Mouse (Mus musculus) neural tube, embryonic 12.5 days (tissue): ENCODE results near the gene Slc12a8. TPM values are rescaled to one million over a fixed set of nuclear protein-coding genes. Genes with fewer than 3 reads are reported as not detected.

ENCODE experiments used
- ATAC-seq: fragments of 200-750 bp; cut with Nextera tagmentation; 2 replicates; pipeline ENCODE4 v1.8.0; 2017; ENCODE audit warnings: low read depth, mild to moderate bottlenecking, moderate TSS enrichment, moderate library complexity; ENCODE audit not compliant: low FRiP score
- H3K27ac ChIP-seq: fragments of 300-500 bp; sonication (generic); 2 replicates; pipeline ENCODE4 v1.5.1; 2016
- H3K27me3 ChIP-seq: fragments of 300-500 bp; sonication (generic); replicated peaks from 2 replicates; pipeline ENCODE4 v1.6.1; 2016; ENCODE audit warnings: mild to moderate bottlenecking
- H3K36me3 ChIP-seq: fragments of 300-500 bp; sonication (generic); 2 replicates; pipeline ENCODE4 v1.6.1; 2016; ENCODE audit warnings: mild to moderate bottlenecking
- H3K4me1 ChIP-seq: fragments of 300-500 bp; sonication (generic); 2 replicates; pipeline ENCODE4 v1.6.1; 2016
- H3K4me2 ChIP-seq: fragments of 300-500 bp; sonication (generic); replicated peaks from 2 replicates; pipeline ENCODE4 v1.6.1; 2016; ENCODE audit warnings: mild to moderate bottlenecking
- H3K4me3 ChIP-seq: fragments of 300-500 bp; sonication (generic); 2 replicates; pipeline ENCODE4 v1.5.1; 2016
- H3K9ac ChIP-seq: fragments of 300-500 bp; sonication (generic); 2 replicates; pipeline ENCODE4 v1.6.1; 2016; ENCODE audit warnings: mild to moderate bottlenecking
- H3K9me3 ChIP-seq: fragments of 300-500 bp; sonication (generic); 2 replicates; pipeline ENCODE4 v1.6.1; 2016; ENCODE audit warnings: mild to moderate bottlenecking
- WGBS: fragments of 180-500 bp; shearing (Covaris S2); methylation state at CpG from one replicate; pipeline ENCODE4 v1.1.7; 2016; 5-methylcytosine and 5-hydroxymethylcytosine counted together
- polyA plus RNA-seq: library from polyadenylated mRNA; unstranded; fragments of >200 nt; fragmentation: Nextera tagmentation; extraction: Ambion mirVana; gene quantifications from 2 replicates; pipeline ENCODE4 v1.2.1, GENCODE M21; 2016

Gene Slc12a8
- polyA plus RNA-seq, 1 experiment from 2014 or later = 0.58 TPM

DNA sequence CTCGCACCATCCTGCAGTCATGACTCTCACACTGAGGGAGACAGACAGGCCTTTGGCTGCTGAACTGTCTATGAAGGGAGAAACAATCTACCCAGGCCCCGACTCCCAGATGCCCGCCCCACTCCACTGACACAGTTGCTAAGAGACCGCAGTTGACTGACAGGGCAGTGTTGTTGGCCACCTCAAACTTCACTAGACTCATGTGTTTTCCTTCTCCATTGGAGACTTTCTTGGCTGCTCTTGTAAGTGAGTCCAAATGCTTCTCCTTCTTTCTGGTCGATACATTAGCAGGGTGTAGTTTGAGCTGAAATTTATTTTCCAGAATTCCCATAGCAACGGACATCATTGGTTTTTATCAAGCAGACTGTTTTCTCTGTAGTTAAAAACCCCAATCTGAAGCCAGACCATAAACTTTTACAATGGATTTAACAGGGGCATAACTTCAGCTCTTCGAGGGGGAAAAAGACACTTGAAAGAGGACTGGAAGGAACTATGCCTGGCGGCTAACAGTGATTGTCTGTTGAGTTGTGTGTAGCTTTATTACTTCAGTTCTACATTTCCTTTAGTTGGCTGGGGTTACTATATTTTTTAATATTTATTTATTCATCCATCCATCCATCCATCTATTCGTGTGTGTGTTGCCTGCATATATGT, 36.7 kb downstream of the Slc12a8 start:
- 48% methylated on average over 9 of the region's 9 CpGs for WGBS
- ATAC-seq = no peak
- no peak overlapping the region for H3K27ac ChIP-seq

DNA sequence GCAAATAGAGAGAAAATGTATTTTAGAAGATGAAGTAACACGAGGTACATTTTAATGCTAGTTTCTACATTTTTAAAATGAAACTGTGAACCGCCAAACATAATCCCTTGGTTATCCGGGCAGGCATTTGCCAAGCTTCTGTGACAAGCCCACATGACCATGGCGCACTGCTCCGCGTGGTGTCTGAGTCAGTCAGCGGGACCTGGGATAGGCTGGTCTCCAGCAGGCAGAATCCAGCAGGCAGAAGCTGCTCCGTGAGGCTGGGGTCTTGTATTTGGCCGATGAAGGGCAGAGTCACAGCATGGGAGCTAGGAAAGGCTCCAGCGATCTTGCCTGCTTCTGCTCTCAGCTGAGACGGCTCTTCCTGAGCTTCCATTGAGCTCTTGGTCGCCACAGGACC, 41.0 kb downstream of the Slc12a8 start:
- Histone ChIP-seq H3K27ac (no peak overlapping the region), H3K4me3 (no peak overlapping the region), H3K4me1 (peaks cover 21% of the 10 kb centered on the region), H3K9me3 (no peaks in the 10 kb centered on the region), H3K4me2 (no peak overlapping the region), H3K36me3 (no peaks in the 10 kb centered on the region), H3K27me3 (no peaks in the 10 kb centered on the region), H3K9ac (no peak overlapping the region)
- ATAC-seq = no peak
- WGBS = 87% methylated on average over 12 of the region's 12 CpGs

More for the DNA sequence above, 36.7 kb downstream of the Slc12a8 start:
- Histone ChIP-seq H3K9ac (no peak overlapping the region), H3K4me3 (no peak overlapping the region), H3K4me1 (peaks cover 8% of the 10 kb centered on the region; the same call in 1 of the 2 replicates), H3K4me2 (no peak overlapping the region), H3K27me3 (no peaks in the 10 kb centered on the region), H3K9me3 (no peaks in the 10 kb centered on the region), H3K36me3 (no peaks in the 10 kb centered on the region)

DNA sequence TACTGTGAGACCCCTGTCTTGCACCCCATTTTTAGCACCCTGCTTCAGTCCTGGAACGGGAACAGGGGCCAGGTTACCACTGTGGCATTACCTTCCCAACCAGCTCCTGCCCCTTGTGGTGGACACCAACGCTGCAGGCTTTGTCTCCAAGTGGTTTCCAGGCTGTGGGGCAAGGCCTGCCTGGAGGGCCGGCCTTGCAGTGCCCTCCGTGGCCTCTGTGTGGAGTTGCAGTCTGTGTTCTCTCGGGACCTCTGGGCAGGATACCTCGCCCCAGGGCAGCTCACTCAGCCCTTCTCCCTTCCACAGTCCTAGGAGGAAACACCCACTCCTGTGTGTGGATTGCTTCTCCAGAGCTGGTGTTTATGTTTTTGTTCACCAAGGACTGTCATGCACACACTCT, 43.2 kb downstream of the Slc12a8 start:
- ATAC-seq = peak; percentile 85
- Histone ChIP-seq H3K9ac (no peak overlapping the region), H3K4me1 (peaks cover 18% of the 10 kb centered on the region), H3K4me2 (no peak overlapping the region), H3K4me3 (no peak overlapping the region), H3K36me3 (no peaks in the 10 kb centered on the region), H3K27me3 (no peaks in the 10 kb centered on the region), H3K27ac (no peak overlapping the region), H3K9me3 (no peaks in the 10 kb centered on the region)
- WGBS = 4% methylated on average over 6 of the region's 6 CpGs

DNA sequence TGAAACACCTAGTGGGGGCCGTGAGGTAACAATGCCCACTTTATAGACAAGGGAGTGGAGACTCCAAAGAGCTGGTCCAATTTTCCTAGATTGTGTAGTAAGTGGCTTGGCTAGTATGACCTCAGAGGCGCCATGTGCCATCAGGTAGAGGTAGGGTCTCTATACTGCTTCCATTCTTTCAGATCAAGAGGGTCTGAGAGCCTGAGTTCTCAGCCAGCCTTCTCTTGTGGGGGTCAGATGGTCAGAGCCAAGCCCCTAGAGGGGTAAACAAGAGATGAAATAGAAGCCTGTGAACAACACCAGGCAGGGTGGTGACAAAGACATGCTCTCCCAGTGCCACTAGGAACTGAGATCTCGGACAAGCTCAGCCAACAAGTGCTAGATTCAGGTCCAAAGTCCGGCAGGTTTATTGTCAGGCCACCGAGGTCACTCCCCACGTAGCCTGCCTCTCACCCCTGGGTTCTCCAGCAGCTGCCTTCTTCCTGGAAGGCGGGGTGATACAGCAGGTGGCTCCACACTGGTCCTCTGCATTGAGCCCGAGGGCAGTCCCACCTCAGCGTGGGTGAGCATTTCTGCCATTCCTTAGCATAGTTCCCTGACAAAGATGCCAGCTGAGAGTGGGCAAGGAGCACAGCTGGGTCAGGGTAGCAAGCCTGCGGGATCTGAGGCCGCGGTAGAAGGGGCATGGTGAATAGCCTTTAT, 44.3 kb downstream of the Slc12a8 start:
- Histone ChIP-seq H3K9me3 (no peaks in the 10 kb centered on the region), H3K4me1 (peaks cover 17% of the 10 kb centered on the region), H3K27ac (no peak overlapping the region), H3K4me2 (no peak overlapping the region), H3K27me3 (no peaks in the 10 kb centered on the region), H3K4me3 (no peak overlapping the region), H3K36me3 (no peaks in the 10 kb centered on the region), H3K9ac (no peak overlapping the region)
- 80% methylated on average over 12 of the region's 12 CpGs for WGBS
- no peak for ATAC-seq

DNA sequence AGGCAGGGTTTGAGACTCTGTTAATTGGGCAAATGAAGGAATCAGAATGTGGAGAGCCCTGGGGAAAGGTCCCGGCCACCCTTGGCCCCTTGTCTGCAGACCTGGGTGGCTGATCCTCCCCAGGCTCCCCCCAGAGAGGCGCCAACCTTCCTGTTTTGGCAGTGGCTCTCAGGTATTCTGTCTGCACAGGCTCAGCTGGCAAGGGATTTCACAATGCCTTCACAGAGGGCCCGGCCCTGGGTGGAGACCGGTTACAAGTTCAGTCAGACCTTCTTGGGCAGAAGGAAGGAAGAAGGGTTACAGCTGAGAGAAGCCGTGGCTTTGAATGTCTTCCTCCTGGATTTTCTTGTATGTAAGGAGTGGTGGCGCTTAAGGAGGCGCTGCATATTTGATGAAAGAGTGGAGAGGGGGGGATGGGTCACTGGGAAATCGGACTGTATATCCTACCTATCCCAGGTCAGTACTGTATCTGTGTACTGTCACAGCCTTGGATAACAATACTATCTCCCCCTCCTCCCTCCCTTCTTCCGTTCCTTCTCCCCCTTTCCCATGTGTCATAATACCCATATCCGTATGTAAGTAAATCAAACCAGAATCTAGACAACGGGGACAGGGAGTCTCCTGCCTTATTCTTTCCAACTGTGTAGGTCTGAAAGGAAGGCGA, 45.9 kb downstream of the Slc12a8 start:
- no peak overlapping the region for H3K4me3 ChIP-seq
- WGBS = 80% methylated on average over 12 of the region's 12 CpGs
- H3K36me3 ChIP-seq = no peaks in the 10 kb centered on the region
- no peak overlapping the region for H3K27ac ChIP-seq
- peaks cover 17% of the 10 kb centered on the region for H3K4me1 ChIP-seq
- no peaks in the 10 kb centered on the region for H3K27me3 ChIP-seq
- ATAC-seq = no peak
- no peak overlapping the region for H3K9ac ChIP-seq
- H3K4me2 ChIP-seq = no peak overlapping the region
- H3K9me3 ChIP-seq = no peaks in the 10 kb centered on the region

DNA sequence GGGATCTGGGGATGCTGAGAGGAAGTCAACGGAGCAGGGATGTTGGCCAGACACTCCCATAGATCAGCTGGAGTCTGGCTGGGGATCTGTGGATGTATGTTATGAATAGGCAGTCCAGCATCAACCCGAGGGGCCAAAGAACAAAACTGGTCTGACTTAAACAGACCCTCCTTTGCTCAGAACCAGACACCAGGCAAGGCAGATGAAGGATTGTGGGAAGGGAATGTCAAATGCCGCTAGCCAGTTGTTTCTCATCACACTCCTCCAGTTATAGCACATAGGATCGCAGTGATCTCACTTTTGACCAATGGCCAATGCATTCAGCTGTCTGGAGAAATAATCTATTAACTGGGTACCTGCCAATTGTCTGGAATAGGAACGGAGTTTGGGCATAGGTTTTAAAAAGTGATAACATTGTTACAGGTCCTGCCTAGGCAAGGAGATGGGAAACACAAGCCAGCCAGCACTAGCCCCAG, 46.4 kb downstream of the Slc12a8 start:
- no peak for ATAC-seq

DNA sequence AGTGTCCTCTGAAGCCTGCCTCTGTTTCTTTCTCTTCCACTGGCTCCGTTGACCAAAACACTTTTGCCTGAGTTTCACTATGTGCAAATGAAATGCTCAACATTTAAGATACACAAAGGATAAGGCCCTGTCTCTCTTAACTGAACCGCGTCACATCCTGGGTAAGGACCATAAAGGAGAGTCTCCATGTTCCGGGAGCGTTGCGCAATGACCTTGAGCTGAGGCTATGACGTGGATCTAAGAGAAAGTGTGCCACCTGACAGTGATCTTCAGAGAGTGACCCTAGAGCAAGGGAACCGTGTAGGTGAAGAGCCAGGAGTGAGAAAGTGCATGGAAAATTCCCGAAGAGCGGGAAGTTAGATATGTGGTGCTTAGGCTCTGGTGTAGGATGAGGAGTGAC, 49.3 kb downstream of the Slc12a8 start:
- no peak for ATAC-seq

More for the DNA sequence above, 46.4 kb downstream of the Slc12a8 start:
- no peak overlapping the region for H3K9ac ChIP-seq
- H3K27me3 ChIP-seq = no peaks in the 10 kb centered on the region
- 80% methylated on average over 5 of the region's 5 CpGs for WGBS
- H3K27ac ChIP-seq = no peak overlapping the region
- H3K4me1 ChIP-seq = peaks cover 17% of the 10 kb centered on the region
- no peaks in the 10 kb centered on the region for H3K9me3 ChIP-seq
- H3K4me2 ChIP-seq = no peak overlapping the region
- no peaks in the 10 kb centered on the region for H3K36me3 ChIP-seq
- no peak overlapping the region for H3K4me3 ChIP-seq

DNA sequence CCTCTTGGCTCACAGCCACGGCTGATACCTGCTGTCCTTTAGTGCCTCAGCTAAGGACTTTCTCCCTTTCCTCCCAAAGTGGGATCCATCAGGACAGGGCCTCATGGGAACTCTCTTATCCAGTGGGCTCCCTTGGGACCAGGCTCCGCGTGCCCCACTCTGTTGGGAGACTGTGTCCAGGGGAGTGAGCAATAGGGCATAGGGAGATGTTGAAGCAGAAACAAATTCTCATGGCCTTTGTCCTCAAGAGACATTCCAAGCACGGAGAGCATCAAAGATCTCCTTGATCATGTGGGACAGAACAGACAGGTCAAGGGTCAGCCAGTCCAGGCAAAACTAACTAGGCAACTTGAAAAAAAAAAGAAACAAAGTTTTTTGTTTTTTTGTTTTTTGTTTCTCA, 50.6 kb downstream of the Slc12a8 start:
- no peaks in the 10 kb centered on the region for H3K36me3 ChIP-seq
- no peak overlapping the region for H3K4me2 ChIP-seq
- no peak for ATAC-seq
- no peaks in the 10 kb centered on the region for H3K27me3 ChIP-seq
- peaks cover 8% of the 10 kb centered on the region; the same call in 1 of the 2 replicates for H3K4me1 ChIP-seq
- no peak overlapping the region for H3K9ac ChIP-seq
- no peaks in the 10 kb centered on the region for H3K9me3 ChIP-seq
- no peak overlapping the region for H3K4me3 ChIP-seq
- WGBS = 63% methylated on average over 4 of the region's 4 CpGs
- H3K27ac ChIP-seq = no peak overlapping the region

More for the DNA sequence above, 49.3 kb downstream of the Slc12a8 start:
- Histone ChIP-seq H3K4me2 (no peak overlapping the region), H3K27ac (no peak overlapping the region), H3K9me3 (no peaks in the 10 kb centered on the region), H3K4me3 (no peak overlapping the region), H3K36me3 (no peaks in the 10 kb centered on the region), H3K9ac (no peak overlapping the region), H3K27me3 (no peaks in the 10 kb centered on the region), H3K4me1 (peaks cover 11% of the 10 kb centered on the region; the same call in 1 of the 2 replicates)
- WGBS = 90% methylated on average over 10 of the region's 10 CpGs

DNA sequence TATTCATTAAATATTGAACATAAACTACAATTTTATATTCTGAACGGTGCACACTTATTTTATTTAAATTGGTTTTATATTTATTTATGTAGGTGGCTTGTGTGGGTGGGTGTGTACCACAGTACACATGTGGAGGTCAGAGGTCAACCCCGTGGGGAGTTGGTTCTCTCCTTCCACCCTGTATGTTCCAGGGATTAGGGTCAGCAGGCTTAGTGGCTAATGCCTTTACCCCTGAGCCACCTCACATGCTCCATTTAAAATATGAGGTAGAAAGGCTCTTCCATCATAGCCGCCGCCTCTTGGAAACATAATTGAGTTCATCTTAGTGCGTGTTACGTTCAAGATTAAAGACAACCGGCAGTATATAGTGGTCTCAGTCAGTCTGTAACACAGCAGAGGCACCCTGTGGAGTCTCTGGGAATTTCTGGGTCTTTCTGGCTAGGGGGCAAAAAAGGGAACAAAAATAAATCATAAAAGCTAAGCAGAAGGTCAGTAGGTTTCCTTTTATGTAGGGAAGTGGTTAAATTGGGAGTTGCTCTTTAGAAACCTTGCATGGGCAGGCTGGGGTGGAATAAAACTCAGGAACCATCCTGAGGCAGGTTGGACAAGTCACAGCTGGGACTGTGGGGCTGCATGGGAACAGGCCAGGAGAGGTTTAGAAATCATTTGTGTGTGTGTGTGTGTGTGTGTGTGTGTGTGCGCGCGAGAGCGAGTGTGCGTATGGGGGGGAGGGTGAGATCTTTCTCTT, 51.3 kb downstream of the Slc12a8 start:
- H3K9me3 ChIP-seq = no peaks in the 10 kb centered on the region
- no peak overlapping the region for H3K27ac ChIP-seq
- no peak for ATAC-seq
- H3K4me1 ChIP-seq = peaks cover under 1% of the 10 kb centered on the region; the same call in 1 of the 2 replicates
- 77% methylated on average over 12 of the region's 12 CpGs for WGBS
- H3K27me3 ChIP-seq = no peaks in the 10 kb centered on the region
- no peak overlapping the region for H3K4me2 ChIP-seq
- H3K4me3 ChIP-seq = no peak overlapping the region
- no peaks in the 10 kb centered on the region for H3K36me3 ChIP-seq
- no peak overlapping the region for H3K9ac ChIP-seq

DNA sequence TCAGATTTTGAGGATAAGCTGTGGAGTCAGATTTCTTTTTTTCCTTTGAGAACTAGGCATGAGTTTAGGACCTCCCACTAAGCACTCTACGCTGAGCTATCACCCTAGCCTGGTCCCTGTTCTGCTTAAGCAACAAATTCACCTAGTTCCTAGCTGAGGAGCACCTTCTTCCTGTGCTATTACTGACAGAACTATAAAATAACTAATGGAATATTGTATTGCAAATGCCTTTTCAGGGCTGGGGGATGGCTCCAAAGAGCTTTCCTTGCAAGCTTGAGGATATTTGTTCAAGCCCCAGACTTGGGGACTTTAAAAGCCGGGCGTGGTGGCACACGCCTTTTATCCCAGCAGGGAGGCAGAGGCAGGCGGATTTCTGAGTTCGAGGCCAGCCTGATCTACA, 55.5 kb downstream of the Slc12a8 start:
- Histone ChIP-seq H3K4me1 (no peaks in the 10 kb centered on the region), H3K9me3 (no peaks in the 10 kb centered on the region), H3K27me3 (no peaks in the 10 kb centered on the region), H3K27ac (no peak overlapping the region), H3K4me3 (no peak overlapping the region), H3K36me3 (no peaks in the 10 kb centered on the region), H3K4me2 (no peak overlapping the region), H3K9ac (no peak overlapping the region)
- 77% methylated on average over 6 of the region's 6 CpGs for WGBS
- ATAC-seq = no peak

DNA sequence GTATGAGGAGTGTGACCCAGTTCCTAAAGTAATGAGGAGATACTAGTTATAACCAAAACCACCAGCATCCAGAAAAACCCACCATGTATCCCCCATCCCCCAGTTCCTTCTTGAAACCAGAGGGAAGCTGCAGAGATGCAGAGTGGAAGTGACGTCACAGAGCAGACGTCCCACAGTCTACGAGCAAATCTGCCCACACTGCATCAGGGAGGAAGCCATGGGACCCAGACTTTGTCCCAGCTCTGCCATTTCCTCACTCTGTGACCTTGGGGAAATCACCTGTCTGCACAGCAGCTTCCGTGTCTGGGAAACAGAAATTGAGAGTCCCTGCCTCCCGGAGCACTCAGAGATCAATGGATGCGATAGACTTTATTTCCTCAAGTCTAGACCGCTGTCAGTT, 56.6 kb downstream of the Slc12a8 start:
- WGBS = 92% methylated on average over 7 of the region's 7 CpGs
- no peaks in the 10 kb centered on the region for H3K36me3 ChIP-seq
- no peaks in the 10 kb centered on the region for H3K9me3 ChIP-seq
- H3K27ac ChIP-seq = no peak overlapping the region
- no peaks in the 10 kb centered on the region for H3K4me1 ChIP-seq
- no peak overlapping the region for H3K4me3 ChIP-seq
- H3K27me3 ChIP-seq = no peaks in the 10 kb centered on the region
- no peak for ATAC-seq
- no peak overlapping the region for H3K4me2 ChIP-seq
- no peak overlapping the region for H3K9ac ChIP-seq

DNA sequence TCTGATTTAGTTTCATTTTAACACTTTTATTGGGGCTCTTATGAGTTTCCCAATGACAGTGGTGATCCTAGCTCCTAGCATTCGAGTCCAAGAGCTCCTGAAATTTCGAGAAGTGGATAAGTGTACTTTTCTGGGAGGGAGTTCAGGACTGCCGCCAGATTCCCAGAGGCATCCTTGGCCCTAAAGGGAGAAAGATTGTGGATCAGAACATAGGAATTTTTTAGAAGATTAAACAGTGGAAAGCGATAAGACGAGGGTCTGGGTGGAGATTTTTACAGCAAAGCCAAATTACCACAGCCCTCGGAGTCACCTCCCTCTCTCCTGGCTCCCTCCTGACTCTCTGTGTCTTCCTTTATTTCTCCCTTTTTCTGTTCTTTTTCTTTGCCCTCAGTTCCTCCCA, 58.6 kb downstream of the Slc12a8 start:
- Histone ChIP-seq H3K4me3 (no peak overlapping the region), H3K36me3 (no peaks in the 10 kb centered on the region), H3K4me2 (no peak overlapping the region), H3K9me3 (no peaks in the 10 kb centered on the region), H3K27me3 (no peaks in the 10 kb centered on the region), H3K27ac (no peak overlapping the region), H3K4me1 (peaks cover 8% of the 10 kb centered on the region), H3K9ac (no peak overlapping the region)
- ATAC-seq = no peak
- WGBS = 87% methylated on average over 6 of the region's 6 CpGs
